In the genomic region with DNA sequence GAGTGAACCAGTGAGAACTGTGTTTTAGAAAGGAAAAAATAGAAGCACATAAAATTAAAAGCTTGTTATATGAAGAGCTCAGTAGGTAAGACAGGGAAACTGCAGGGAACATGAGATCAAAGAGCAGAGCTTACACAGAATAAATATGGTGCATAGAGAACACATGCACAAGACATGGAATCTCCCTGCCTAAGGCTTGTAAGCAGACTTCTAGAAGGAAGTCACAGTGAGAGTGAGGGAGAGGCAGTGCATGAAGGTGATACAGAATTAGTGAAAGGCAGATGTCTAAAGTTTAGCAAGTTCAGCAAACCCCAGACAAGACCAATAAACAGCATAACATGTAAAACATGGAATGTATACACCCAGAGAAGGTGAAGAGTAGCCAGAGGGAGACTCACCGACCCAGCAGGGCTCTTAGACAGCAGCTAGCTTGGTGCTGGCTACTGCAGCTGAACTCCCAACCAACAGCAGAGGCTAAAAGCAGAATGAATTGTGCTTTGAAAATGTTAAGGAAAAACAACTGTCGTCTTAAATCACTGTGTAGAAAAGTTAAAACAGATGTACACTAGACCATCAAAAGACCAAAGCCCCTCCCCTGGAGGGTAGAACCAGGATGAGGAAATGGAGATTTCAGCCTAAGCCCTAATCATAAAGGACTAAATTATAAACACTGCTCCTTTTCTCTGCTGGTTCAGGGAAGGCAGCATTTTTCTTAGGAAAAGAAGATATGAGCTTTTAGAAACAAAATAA, we compare ENCODE assay signal across 30 mouse cellular contexts. TPM values are rescaled to one million over a fixed set of nuclear protein-coding genes. Genes with fewer than 3 reads are reported as not detected.
DNase-seq lines count a peak whose midpoint lies in the region; ATAC-seq and TF ChIP-seq lines count a peak whose summit lies in the region.
"Had no signal": no experiment of that assay in that cellular context is flagged by ENCODE, and none has a peak within 500 bp of the region (broad histone marks: within the 10 kb centered on the region; RNA-seq: fewer than 3 reads in every experiment).

No protein-coding gene starts in this region.

- H3K4me2 ChIP-seq in neural tube, embryonic 15.5 days = no peak overlapping the region
- H3K4me2 ChIP-seq: heart, embryonic 11.5 days; stomach, embryonic 15.5 days had no signal

- peak overlapping the region; percentile 2; the same call in 1 of the 2 replicates for H3K27ac ChIP-seq in kidney, adult 2 months (ENCODE audit: insufficient read depth, low read depth, low read length)
- peak overlapping the region; percentile 54; the same call in 1 of the 2 replicates for H3K27ac ChIP-seq in embryonic facial prominence, embryonic 10.5 days (replicated peaks)
- no peak overlapping the region for H3K27ac ChIP-seq in neural tube, embryonic 15.5 days (replicated peaks)
- H3K27ac ChIP-seq: hindbrain, embryonic 10.5 days; layer of hippocampus, adult 2 months; midbrain, embryonic 10.5 days; stomach, embryonic 15.5 days had no signal

- H3K27me3 ChIP-seq in kidney, adult 2 months (replicated peaks; ENCODE audit: control insufficient read depth, insufficient read depth, low read length) = no peaks in the 10 kb centered on the region
- no peaks in the 10 kb centered on the region for H3K27me3 ChIP-seq in embryonic facial prominence, embryonic 10.5 days (replicated peaks; ENCODE audit: low read depth, poor library complexity, severe bottlenecking)
- H3K27me3 ChIP-seq in neural tube, embryonic 15.5 days (replicated peaks) = no peaks in the 10 kb centered on the region
- H3K27me3 ChIP-seq: CH12.LX; stomach, embryonic 15.5 days had no signal

- H3K9ac ChIP-seq in neural tube, embryonic 15.5 days (replicated peaks) = no peak overlapping the region
- H3K9ac ChIP-seq: stomach, embryonic 15.5 days had no signal

- H3K9me3 ChIP-seq in embryonic facial prominence, embryonic 10.5 days = no peaks in the 10 kb centered on the region
- H3K9me3 ChIP-seq in neural tube, embryonic 15.5 days (replicated peaks) = no peaks in the 10 kb centered on the region
- H3K9me3 ChIP-seq: G1E; hindbrain, embryonic 10.5 days; midbrain, embryonic 10.5 days; stomach, embryonic 15.5 days had no signal

- TF ChIP-seq POLR2A in kidney, adult 2 months (IDR thresholded peaks at IDR 0.05; ENCODE audit: low read depth, low read length) = no peak

- no peak overlapping the region for H3K4me3 ChIP-seq in kidney, adult 2 months (ENCODE audit: insufficient read depth, low read depth, low read length)
- H3K4me3 ChIP-seq in embryonic facial prominence, embryonic 10.5 days = no peak overlapping the region
- H3K4me3 ChIP-seq in neural tube, embryonic 15.5 days (replicated peaks) = no peak overlapping the region
- H3K4me3 ChIP-seq: hindbrain, embryonic 10.5 days; layer of hippocampus, adult 2 months; midbrain, embryonic 10.5 days; stomach, embryonic 15.5 days had no signal

- peaks cover 2% of the 10 kb centered on the region for H3K36me3 ChIP-seq in kidney, adult 2 months (ENCODE audit: control insufficient read depth, insufficient read depth, low read length)
- H3K36me3 ChIP-seq in embryonic facial prominence, embryonic 10.5 days (replicated peaks) = peaks cover 4% of the 10 kb centered on the region; the same call in 1 of the 2 replicates
- peaks cover 3% of the 10 kb centered on the region; the same call in 1 of the 2 replicates for H3K36me3 ChIP-seq in neural tube, embryonic 15.5 days
- H3K36me3 ChIP-seq: stomach, embryonic 15.5 days had no signal

- peaks cover 4% of the 10 kb centered on the region; the same call in 1 of the 2 replicates for H3K4me1 ChIP-seq in kidney, adult 2 months (ENCODE audit: control insufficient read depth, insufficient read depth, low read length)
- peaks cover 15% of the 10 kb centered on the region for H3K4me1 ChIP-seq in embryonic facial prominence, embryonic 10.5 days
- no peaks in the 10 kb centered on the region for H3K4me1 ChIP-seq in neural tube, embryonic 15.5 days
- H3K4me1 ChIP-seq: hindbrain, embryonic 10.5 days; midbrain, embryonic 10.5 days; stomach, embryonic 15.5 days had no signal

- WGBS in kidney, adult 2 months = 41% methylated on average over 2 of the region's 2 CpGs
- WGBS in embryonic facial prominence, embryonic 10.5 days = 44% methylated on average over 2 of the region's 2 CpGs
- WGBS in neural tube, embryonic 15.5 days = 80% methylated on average over 2 of the region's 2 CpGs

- DNase-seq in kidney, adult 2 months = no peak
- no peak for DNase-seq in kidney, postnatal 25 days
- DNase-seq in embryonic facial prominence, embryonic 10.5 days (ENCODE audit: low spot score) = peak; percentile 33
- DNase-seq in forelimb bud, embryonic 11.5 days (ENCODE audit: low read depth, low spot score) = peak; percentile 58
- DNase-seq in mesoderm, embryonic 11.5 days (ENCODE audit: low read depth, low spot score) = peak; percentile 31
- DNase-seq in layer of hippocampus, postnatal 36 days = no peak
- no peak for DNase-seq in heart, adult 11 months
- DNase-seq: adrenal gland, adult 2 months; cerebellum, adult 11 months; cerebellum, postnatal 10 days; lung, postnatal 4 days; right cerebral cortex, adult 18-20 months; right cerebral cortex, postnatal 4 days; thymus, adult 18-20 months had no signal

- no peak for TF ChIP-seq CTCF in kidney, adult 2 months (conservative IDR thresholded peaks at IDR 0.05; ENCODE audit: insufficient read depth, insufficient read length, low read depth, low read length)

- no peak for ATAC-seq in neural tube, embryonic 15.5 days (ENCODE audit: low FRiP score)
- ATAC-seq: forebrain, embryonic 14.5 days; hindbrain, embryonic 16.5 days; intestine, embryonic 16.5 days had no signal

RNA-seq across cellular contexts. Expression of a gene that starts 13.2 kb away (rescaled TPM):
- polyA plus RNA-seq in kidney, adult 2 months (2012; rRNA removed) = 10.9 and 15.0 TPM in 2 replicates
- 70.9 and 72.8 TPM in 2 replicates for polyA plus RNA-seq in embryonic facial prominence, embryonic 10.5 days (2016; fragmentation: Nextera tagmentation; extraction: Ambion mirVana)
- 10 to 100 TPM; 39.2 to 45.6 TPM for total RNA-seq in layer of hippocampus, postnatal 36 days (2021)
- polyA plus RNA-seq in neural tube, embryonic 15.5 days (2015; fragmentation: Nextera tagmentation; extraction: Ambion mirVana) = 59.6 and 62.3 TPM in 2 replicates

RNA-seq across cellular contexts. Expression of a gene that starts 19.7 kb away (rescaled TPM):
- not detected in 2 replicates for polyA plus RNA-seq in kidney, adult 2 months (2012; rRNA removed)
- 0.67 TPM in 1 of 2 replicates, not detected in the other for polyA plus RNA-seq in embryonic facial prominence, embryonic 10.5 days (2016; fragmentation: Nextera tagmentation; extraction: Ambion mirVana)
- 10 to 100 TPM; 10.0 to 13.6 TPM for total RNA-seq in layer of hippocampus, postnatal 36 days (2021)
- polyA plus RNA-seq in neural tube, embryonic 15.5 days (2015; fragmentation: Nextera tagmentation; extraction: Ambion mirVana) = 7.3 and 10.7 TPM in 2 replicates
- total RNA-seq: CH12.LX; G1E; gastrocnemius, adult 8-10 months; liver, adult 2 months had no signal
- polyA plus RNA-seq: G1E; gonadal fat pad, adult 2 months; liver, adult 2 months; liver, embryonic 16.5 days; lung, embryonic 16.5 days had no signal

Comparison
In these comparisons a context has a peak if more than half of its experiments do, and no peak if none do; other contexts are left out.
1. DNase-seq: peak in embryonic facial prominence, embryonic 10.5 days (single experiment), forelimb bud, embryonic 11.5 days (single experiment) and mesoderm, embryonic 11.5 days (single experiment); none in kidney, adult 2 months (single experiment), kidney, postnatal 25 days (0 of 2), layer of hippocampus, postnatal 36 days (0 of 2) and heart, adult 11 months (single experiment).